Mouse (Mus musculus): ENCODE results near the gene Sav1. TPM values are rescaled to one million over a fixed set of nuclear protein-coding genes. Genes with fewer than 3 reads are reported as not detected.

The Sav1 gene
- total and polyA plus RNA-seq, 3 experiments: 13.5 to 23.6 (median 21.3) TPM

DNA sequence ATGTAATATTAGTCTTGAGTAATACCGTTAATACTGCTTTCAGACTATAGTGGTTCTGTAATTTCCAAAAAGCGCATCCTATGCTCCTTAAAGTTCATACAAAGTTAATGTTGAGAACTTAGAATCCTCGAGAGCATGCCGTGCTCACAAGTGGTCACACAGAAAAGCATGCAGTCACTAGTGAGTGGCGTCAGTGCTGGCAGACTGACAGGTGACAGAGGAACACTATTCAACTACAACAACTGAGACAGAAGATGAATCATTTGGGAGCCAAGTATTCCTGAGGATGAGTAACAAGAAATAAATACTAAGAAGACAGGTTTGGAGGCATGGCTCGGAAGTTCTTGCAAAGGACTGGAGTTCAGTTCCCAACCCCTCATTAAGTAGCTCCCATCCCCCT, 19.7 kb downstream of the Sav1 start:
- no peak for TF ChIP-seq CTCF (IDR thresholded peaks at IDR 0.05)
- TF ChIP-seq EP300 (IDR thresholded peaks at IDR 0.05; ENCODE audit: insufficient read depth, low read depth, low read length): no peak
- no peak for TF ChIP-seq POLR2A (IDR thresholded peaks at IDR 0.05; ENCODE audit: insufficient read depth, low read depth, low read length)
- Histone ChIP-seq H3K36me3 (ENCODE audit: control insufficient read depth, insufficient read depth, low read length) (peaks cover 25% of the 10 kb centered on the region), H3K27ac (no peak overlapping the region)

DNA sequence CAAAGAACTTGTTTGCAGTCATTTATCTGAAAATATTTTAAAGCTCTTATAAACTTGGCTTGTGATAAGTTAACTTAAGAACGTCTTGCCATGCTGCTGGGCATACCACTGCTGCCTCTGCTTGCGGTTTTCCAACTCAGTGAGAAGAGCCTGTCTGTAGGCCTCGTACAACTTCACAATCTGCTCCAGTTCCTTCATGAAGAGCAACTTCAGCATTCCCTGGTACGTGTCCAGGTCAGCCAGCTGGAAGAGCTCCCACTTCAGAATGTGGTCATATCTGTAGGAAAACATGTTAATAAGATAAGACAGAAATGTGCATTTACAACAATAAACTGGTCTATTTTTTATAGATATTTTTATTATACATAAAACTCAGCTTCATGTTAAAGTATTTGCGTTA, 20.7 kb downstream of the Sav1 start:
- TF ChIP-seq CTCF (IDR thresholded peaks at IDR 0.05) (no peak), EP300 (IDR thresholded peaks at IDR 0.05; ENCODE audit: insufficient read depth, low read depth, low read length) (no peak), POLR2A (IDR thresholded peaks at IDR 0.05; ENCODE audit: insufficient read depth, low read depth, low read length) (no peak)
- H3K27me3 ChIP-seq (ENCODE audit: control insufficient read depth, insufficient read depth, low read length): no peaks in the 10 kb centered on the region
- H3K27ac ChIP-seq: peak overlapping the region; percentile 0; the same call in 1 of the 2 replicates
- peaks cover 4% of the 10 kb centered on the region for H3K4me1 ChIP-seq (ENCODE audit: control insufficient read depth, insufficient read depth, low read length)
- no peak overlapping the region for H3K9ac ChIP-seq (ENCODE audit: low read depth, low read length)
- intact Hi-C loops (cut with DNase I): loop anchor here (2.0 kb wide), 1 partner anchor 17 kb away; no protein-coding TSS in a partner anchor
- DNase-seq: peak in 1 of 2 experiments; percentile 45
- 20% methylated on average over 5 of the region's 5 CpGs for WGBS
- peaks cover 21% of the 10 kb centered on the region for H3K36me3 ChIP-seq (ENCODE audit: control insufficient read depth, insufficient read depth, low read length)
- no peak overlapping the region for H3K4me3 ChIP-seq
- H3K79me2 ChIP-seq (replicated peaks; ENCODE audit: control insufficient read depth, insufficient read depth, low read length): no peaks in the 10 kb centered on the region

More for the DNA sequence above, 19.7 kb downstream of the Sav1 start:
- Histone ChIP-seq H3K4me1 (ENCODE audit: control insufficient read depth, insufficient read depth, low read length) (peaks cover 4% of the 10 kb centered on the region), H3K79me2 (replicated peaks; ENCODE audit: control insufficient read depth, insufficient read depth, low read length) (no peaks in the 10 kb centered on the region), H3K27me3 (ENCODE audit: control insufficient read depth, insufficient read depth, low read length) (no peaks in the 10 kb centered on the region), H3K4me3 (no peak overlapping the region), H3K9ac (ENCODE audit: low read depth, low read length) (no peak overlapping the region)
- 71% methylated on average over 6 of the region's 6 CpGs for WGBS
- DNase-seq: no peak
- intact Hi-C loops (cut with DNase I): loop anchor here (2.0 kb wide), 1 partner anchor 16 kb away; no protein-coding TSS in a partner anchor

DNA sequence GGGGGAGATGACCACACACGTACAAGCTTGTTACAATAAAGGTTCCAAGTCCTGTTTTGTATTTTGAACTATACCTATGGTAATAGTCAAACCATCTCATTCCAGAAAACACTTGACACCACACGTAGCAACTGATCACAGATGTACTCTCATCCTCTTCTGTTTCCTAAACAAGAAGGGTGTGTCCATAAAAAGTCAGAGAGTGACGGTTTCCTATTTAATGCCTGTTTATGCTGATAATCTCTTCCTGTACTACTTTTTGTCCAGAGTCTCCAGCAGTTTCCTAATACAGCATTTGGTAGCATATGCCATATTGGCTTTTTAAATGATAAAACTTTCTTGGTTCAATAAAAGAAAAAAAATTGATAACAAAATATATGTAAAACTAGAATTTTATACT, 21.2 kb downstream of the Sav1 start:
- Histone ChIP-seq H3K4me3 (no peak overlapping the region), H3K27ac (no peak overlapping the region; the same call in 1 of the 2 replicates), H3K36me3 (ENCODE audit: control insufficient read depth, insufficient read depth, low read length) (peaks cover 18% of the 10 kb centered on the region), H3K27me3 (ENCODE audit: control insufficient read depth, insufficient read depth, low read length) (no peaks in the 10 kb centered on the region), H3K79me2 (replicated peaks; ENCODE audit: control insufficient read depth, insufficient read depth, low read length) (no peaks in the 10 kb centered on the region), H3K9ac (ENCODE audit: low read depth, low read length) (no peak overlapping the region), H3K4me1 (ENCODE audit: control insufficient read depth, insufficient read depth, low read length) (peaks cover 4% of the 10 kb centered on the region)
- TF ChIP-seq POLR2A (IDR thresholded peaks at IDR 0.05; ENCODE audit: insufficient read depth, low read depth, low read length) (no peak), EP300 (IDR thresholded peaks at IDR 0.05; ENCODE audit: insufficient read depth, low read depth, low read length) (no peak), CTCF (IDR thresholded peaks at IDR 0.05) (no peak)
- intact Hi-C loops (cut with DNase I): loop anchor here (2.0 kb wide), 1 partner anchor 17 kb away; no protein-coding TSS in a partner anchor
- 42% methylated on average over 3 of the region's 3 CpGs for WGBS
- DNase-seq: no peak

DNA sequence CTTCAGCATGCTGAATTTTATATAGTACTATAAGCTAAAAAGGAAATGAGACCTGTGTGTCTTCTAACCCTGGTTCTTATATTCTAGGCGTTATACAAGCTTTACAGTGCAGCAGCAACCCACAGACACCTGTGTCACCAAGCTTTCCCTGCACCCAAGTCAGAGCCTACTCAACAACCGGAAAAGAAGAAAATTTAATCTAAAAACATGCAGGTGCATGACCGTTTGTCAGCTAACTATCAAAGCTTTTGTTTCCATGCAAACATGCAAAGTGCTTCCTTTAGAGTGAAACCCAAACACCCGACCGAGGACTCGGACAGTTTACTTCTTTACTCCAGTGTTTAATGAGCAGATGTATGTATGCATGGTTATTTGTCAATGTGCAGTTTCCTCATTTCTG, 23.7 kb downstream of the Sav1 start:
- no peak for TF ChIP-seq POLR2A (IDR thresholded peaks at IDR 0.05; ENCODE audit: insufficient read depth, low read depth, low read length)
- no peak for TF ChIP-seq CTCF (IDR thresholded peaks at IDR 0.05)
- TF ChIP-seq EP300 (IDR thresholded peaks at IDR 0.05; ENCODE audit: insufficient read depth, low read depth, low read length): no peak

DNA sequence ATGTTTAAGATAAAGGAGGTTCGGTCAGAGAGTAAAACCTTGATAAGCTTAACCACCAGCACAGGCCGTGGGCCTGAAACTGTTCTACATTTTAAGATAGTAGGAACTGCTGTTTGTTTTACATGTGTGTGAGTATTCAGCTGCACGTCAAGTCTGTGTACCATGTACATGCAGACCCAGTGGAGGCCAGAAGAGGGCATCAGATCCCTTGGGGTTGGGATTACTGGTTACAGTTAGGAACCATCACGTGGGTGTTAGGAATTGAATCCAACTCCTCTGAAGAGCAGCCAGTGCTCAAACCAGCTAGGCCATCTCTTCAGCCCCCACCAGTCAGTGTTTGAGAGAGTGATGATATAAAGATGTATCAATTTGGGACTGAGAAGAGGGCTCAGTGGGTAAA, 24.3 kb downstream of the Sav1 start:
- Histone ChIP-seq H3K36me3 (ENCODE audit: control insufficient read depth, insufficient read depth, low read length) (peaks cover 12% of the 10 kb centered on the region), H3K4me1 (ENCODE audit: control insufficient read depth, insufficient read depth, low read length) (peaks cover 4% of the 10 kb centered on the region), H3K79me2 (replicated peaks; ENCODE audit: control insufficient read depth, insufficient read depth, low read length) (no peaks in the 10 kb centered on the region), H3K9ac (ENCODE audit: low read depth, low read length) (no peak overlapping the region), H3K27me3 (ENCODE audit: control insufficient read depth, insufficient read depth, low read length) (no peaks in the 10 kb centered on the region), H3K27ac (no peak overlapping the region), H3K4me3 (no peak overlapping the region)
- peak; percentile 68 to 74 for DNase-seq
- intact Hi-C loops (cut with DNase I): loop anchor here (1.0 to 2.0 kb wide), 2 partner anchors 100 to 182 kb away; no protein-coding TSS in a partner anchor
- WGBS: 40% methylated on average over 4 of the region's 4 CpGs
- TF ChIP-seq EP300 (IDR thresholded peaks at IDR 0.05; ENCODE audit: insufficient read depth, low read depth, low read length) (peak; percentile 91), CTCF (IDR thresholded peaks at IDR 0.05) (no peak; the same call in none of the 2 replicates), POLR2A (IDR thresholded peaks at IDR 0.05; ENCODE audit: insufficient read depth, low read depth, low read length) (no peak)

More for the DNA sequence above, 23.7 kb downstream of the Sav1 start:
- Histone ChIP-seq H3K79me2 (replicated peaks; ENCODE audit: control insufficient read depth, insufficient read depth, low read length) (no peaks in the 10 kb centered on the region), H3K36me3 (ENCODE audit: control insufficient read depth, insufficient read depth, low read length) (peaks cover 16% of the 10 kb centered on the region), H3K4me3 (no peak overlapping the region), H3K9ac (ENCODE audit: low read depth, low read length) (no peak overlapping the region), H3K27me3 (ENCODE audit: control insufficient read depth, insufficient read depth, low read length) (no peaks in the 10 kb centered on the region), H3K27ac (no peak overlapping the region), H3K4me1 (ENCODE audit: control insufficient read depth, insufficient read depth, low read length) (peaks cover 4% of the 10 kb centered on the region)
- WGBS: 88% methylated on average over 6 of the region's 6 CpGs
- intact Hi-C loops (cut with DNase I): loop anchor here (2.0 kb wide), 1 partner anchor 182 kb away; no protein-coding TSS in a partner anchor
- DNase-seq: no peak

DNA sequence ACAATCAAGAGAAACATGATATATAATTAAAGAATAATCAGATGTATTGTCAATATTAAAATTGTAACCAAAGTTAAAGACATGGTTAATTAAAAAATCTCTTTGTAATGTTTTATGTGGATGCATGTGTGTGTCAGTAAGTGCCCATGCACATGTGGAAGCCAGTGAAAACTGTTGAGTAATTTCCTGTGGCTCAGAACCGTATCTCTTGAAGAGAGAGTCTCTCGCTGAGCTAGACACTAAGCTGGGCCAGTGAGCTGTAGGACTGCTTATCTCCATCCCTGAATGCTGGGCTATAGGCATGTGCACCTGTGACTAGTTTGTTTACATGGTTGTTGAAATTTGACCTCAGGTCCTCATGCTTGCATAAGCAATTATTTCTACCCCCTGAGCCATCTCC, 29.4 kb downstream of the Sav1 start:
- H3K4me3 ChIP-seq: no peak overlapping the region
- no peaks in the 10 kb centered on the region for H3K36me3 ChIP-seq (ENCODE audit: control insufficient read depth, insufficient read depth, low read length)
- H3K27me3 ChIP-seq (ENCODE audit: control insufficient read depth, insufficient read depth, low read length): no peaks in the 10 kb centered on the region
- 75% methylated on average over 2 of the region's 2 CpGs for WGBS
- TF ChIP-seq EP300 (IDR thresholded peaks at IDR 0.05; ENCODE audit: insufficient read depth, low read depth, low read length) (no peak), POLR2A (IDR thresholded peaks at IDR 0.05; ENCODE audit: insufficient read depth, low read depth, low read length) (no peak), CTCF (IDR thresholded peaks at IDR 0.05) (no peak)
- no peak overlapping the region for H3K27ac ChIP-seq
- no peaks in the 10 kb centered on the region for H3K79me2 ChIP-seq (replicated peaks; ENCODE audit: control insufficient read depth, insufficient read depth, low read length)
- no peaks in the 10 kb centered on the region for H3K4me1 ChIP-seq (ENCODE audit: control insufficient read depth, insufficient read depth, low read length)
- no peak for DNase-seq
- H3K9ac ChIP-seq (ENCODE audit: low read depth, low read length): no peak overlapping the region
- intact Hi-C loops (cut with DNase I): no loop called here

Data from heart, adult 2 months (tissue).